Mouse (Mus musculus) gastrocnemius, postnatal 4 days (tissue): ENCODE measurements around the gene Cldn4. TPM values are rescaled to one million over a fixed set of nuclear protein-coding genes. Genes with fewer than 3 reads are reported as not detected.
"Not testable (repeated sequence)": the region's sequence is repeated elsewhere in the genome, so short reads cannot be mapped to it uniquely, and the experiment has no call there.

ENCODE experiments used
- DNase-seq, 2 experiments: peaks; one replicate each; pipeline ENCODE4 v3.0.0; 2021 to 2022; ENCODE audit warnings: low spot score in 2 of 2, mixed read lengths in 2 of 2
- total RNA-seq, 2 experiments: library from RNA; stranded (reverse); gene quantifications; 2 replicates each; pipeline ENCODE4 v1.2.3; 2021

The Cldn4 gene
- total RNA-seq, 2 experiments from 2014 or later, result not detected

GRCm38 (mm10) chr5:134965473-134965851, 18.7 kb upstream of the Cldn4 start:
- peak; percentile 58 to 74 for DNase-seq

- not testable (repeated sequence) for DNase-seq
Observed at GRCm38 (mm10) chr5:134964655-134965054, 17.9 kb upstream of the Cldn4 start.

- no peak for DNase-seq
Observed at GRCm38 (mm10) chr5:134963546-134963945, 16.8 kb upstream of the Cldn4 start.

GRCm38 (mm10) chr5:134961519-134961918, 14.8 kb upstream of the Cldn4 start:
- DNase-seq, result no peak

GRCm38 (mm10) chr5:134960430-134960829, 13.7 kb upstream of the Cldn4 start:
- DNase-seq, result no peak

GRCm38 (mm10) chr5:134959114-134959513, 12.4 kb upstream of the Cldn4 start:
- peak in 1 of 2 experiments; percentile 42 for DNase-seq

- no peak for DNase-seq
Observed at GRCm38 (mm10) chr5:134955491-134955890, 8.8 kb upstream of the Cldn4 start.

GRCm38 (mm10) chr5:134951053-134951884, 4.5 kb upstream of the Cldn4 start:
- DNase-seq, result no peak

- no peak for DNase-seq
Observed at GRCm38 (mm10) chr5:134948085-134948439, 1.3 kb upstream of the Cldn4 start.

GRCm38 (mm10) chr5:134947420-134948084, 818 bp upstream of the Cldn4 start:
- no peak for DNase-seq

GRCm38 (mm10) chr5:134946063-134946856, 474 bp downstream of the Cldn4 start:
- no peak for DNase-seq

GRCm38 (mm10) chr5:134945266-134945959, 1.3 kb downstream of the Cldn4 start:
- no peak for DNase-seq

GRCm38 (mm10) chr5:134944179-134944578, 2.6 kb downstream of the Cldn4 start:
- no peak for DNase-seq

GRCm38 (mm10) chr5:134942740-134943139, 4.0 kb downstream of the Cldn4 start:
- DNase-seq, result no peak

GRCm38 (mm10) chr5:134941472-134942209, 5.1 kb downstream of the Cldn4 start:
- no peak for DNase-seq

GRCm38 (mm10) chr5:134939554-134939953, 7.2 kb downstream of the Cldn4 start:
- not testable (repeated sequence) for DNase-seq

- no peak for DNase-seq
Observed at GRCm38 (mm10) chr5:134939069-134939468, 7.7 kb downstream of the Cldn4 start.

- DNase-seq, result no peak
Observed at GRCm38 (mm10) chr5:134936626-134937185, 10.0 kb downstream of the Cldn4 start.

- no peak for DNase-seq
Observed at GRCm38 (mm10) chr5:134936051-134936450, 10.7 kb downstream of the Cldn4 start.

GRCm38 (mm10) chr5:134934666-134935065, 12.1 kb downstream of the Cldn4 start:
- no peak for DNase-seq
